Mouse (Mus musculus) embryonic fibroblast, embryonic 13.5 days (primary cell): ENCODE measurements around the gene Kcnk2. TPM values are rescaled to one million over a fixed set of nuclear protein-coding genes. Genes with fewer than 3 reads are reported as not detected.
A peak's percentile ranks its signal among the peaks of the same experiment; 100 is the strongest.
"Not testable (repeated sequence)": the region's sequence is repeated elsewhere in the genome, so short reads cannot be mapped to it uniquely, and the experiment has no call there.

Experiments
- H3K27ac ChIP-seq: 2 replicates; pipeline ENCODE4 v1.5.1; 2012; ENCODE audit warnings: low read length, control low read depth, inconsistent platforms; ENCODE audit not compliant: insufficient read depth
- H3K4me1 ChIP-seq: 2 replicates; pipeline ENCODE4 v1.6.1; 2011; ENCODE audit warnings: low read length; ENCODE audit not compliant: control insufficient read depth, insufficient read depth
- H3K4me3 ChIP-seq: 2 replicates; pipeline ENCODE4 v1.5.1; 2011; ENCODE audit warnings: mild to moderate bottlenecking, control low read depth, low read length; ENCODE audit not compliant: insufficient read depth
- CTCF ChIP-seq: IDR thresholded peaks from 2 replicates; pipeline ENCODE4 v1.5.1; 2011; ENCODE audit warnings: mild to moderate bottlenecking, control low read depth, low read length, moderate library complexity, borderline replicate concordance; ENCODE audit not compliant: insufficient read depth
- POLR2A ChIP-seq: IDR thresholded peaks from 2 replicates; pipeline ENCODE4 v1.6.1; 2011; ENCODE audit warnings: low read depth, mild to moderate bottlenecking, control low read depth, low read length, moderate library complexity
- polyA plus RNA-seq: library from polyadenylated mRNA; stranded (reverse); fragments of >200 nt; gene quantifications from 2 replicates; pipeline ENCODE4 v1.2.4, GENCODE M21; 2011; ENCODE audit warnings: low read depth; ENCODE audit not compliant: missing spikeins, insufficient read length

Kcnk2 gene
- polyA plus RNA-seq, 1 experiment: 35.6 TPM

- Histone ChIP-seq H3K4me3 (no peak overlapping the region), H3K4me1 (peaks cover 4% of the 10 kb centered on the region; the same call in 1 of the 2 replicates), H3K27ac (no peak overlapping the region)
- TF ChIP-seq CTCF (no peak), POLR2A (no peak)
Observed at GRCm38 (mm10) chr1:189293679-189294406, 108.2 kb downstream of the Kcnk2 start.

- no peak for TF ChIP-seq CTCF
- TF ChIP-seq POLR2A: no peak
- H3K4me1 ChIP-seq: peaks cover 4% of the 10 kb centered on the region; the same call in 1 of the 2 replicates
- no peak overlapping the region for H3K4me3 ChIP-seq
- H3K27ac ChIP-seq: no peak overlapping the region
Observed at GRCm38 (mm10) chr1:189290885-189291284, 111.2 kb downstream of the Kcnk2 start.

GRCm38 (mm10) chr1:189288948-189289347, 113.1 kb downstream of the Kcnk2 start:
- TF ChIP-seq POLR2A (no peak), CTCF (no peak)
- Histone ChIP-seq H3K4me3 (no peak overlapping the region), H3K27ac (no peak overlapping the region), H3K4me1 (peaks cover 4% of the 10 kb centered on the region; the same call in 1 of the 2 replicates)

- H3K4me3 ChIP-seq: no peak overlapping the region
- TF ChIP-seq POLR2A (no peak), CTCF (no peak)
- H3K27ac ChIP-seq: peak overlapping the region; percentile 52; the same call in 1 of the 2 replicates
- H3K4me1 ChIP-seq: no peaks in the 10 kb centered on the region; the same call in 1 of the 2 replicates
Observed at GRCm38 (mm10) chr1:189272281-189272680, 129.8 kb downstream of the Kcnk2 start.

GRCm38 (mm10) chr1:189253631-189254030, 148.4 kb downstream of the Kcnk2 start:
- no peaks in the 10 kb centered on the region for H3K4me1 ChIP-seq
- TF ChIP-seq CTCF (no peak), POLR2A (no peak)
- no peak overlapping the region for H3K27ac ChIP-seq
- no peak overlapping the region for H3K4me3 ChIP-seq

- Histone ChIP-seq H3K4me1 (no peaks in the 10 kb centered on the region), H3K27ac (no peak overlapping the region), H3K4me3 (no peak overlapping the region)
- TF ChIP-seq POLR2A (no peak), CTCF (no peak)
Observed at GRCm38 (mm10) chr1:189253207-189253606, 148.9 kb downstream of the Kcnk2 start.

- not testable (repeated sequence) for H3K4me3 ChIP-seq, H3K27ac ChIP-seq, H3K4me1 ChIP-seq
Observed at GRCm38 (mm10) chr1:189243206-189243605, 158.9 kb downstream of the Kcnk2 start.

- no peak overlapping the region for H3K4me3 ChIP-seq
- H3K4me1 ChIP-seq: peaks cover 4% of the 10 kb centered on the region
- TF ChIP-seq CTCF (no peak), POLR2A (no peak)
- no peak overlapping the region for H3K27ac ChIP-seq
Observed at GRCm38 (mm10) chr1:189235261-189235660, 166.8 kb downstream of the Kcnk2 start.

- TF ChIP-seq CTCF: no peak
- TF ChIP-seq POLR2A: no peak
- H3K4me1 ChIP-seq: peaks cover 4% of the 10 kb centered on the region
- H3K27ac ChIP-seq: no peak overlapping the region
- H3K4me3 ChIP-seq: no peak overlapping the region
Observed at GRCm38 (mm10) chr1:189232829-189233228, 169.2 kb downstream of the Kcnk2 start.

- Histone ChIP-seq H3K4me1 (peaks cover 4% of the 10 kb centered on the region), H3K4me3 (no peak overlapping the region), H3K27ac (no peak overlapping the region)
- TF ChIP-seq CTCF (no peak), POLR2A (no peak)
Observed at GRCm38 (mm10) chr1:189228222-189229084, 173.6 kb downstream of the Kcnk2 start.
